Mouse (Mus musculus) heart, adult 18-20 months (tissue): Measurements from ENCODE around the gene Gid8. TPM values are rescaled to one million over a fixed set of nuclear protein-coding genes. Genes with fewer than 3 reads are reported as not detected.
"Not testable (repeated sequence)": the region's sequence is repeated elsewhere in the genome, so short reads cannot be mapped to it uniquely, and the experiment has no call there.

ENCODE experiments used
- DNase-seq, 2 experiments: peaks; one replicate each; pipeline ENCODE4 v3.0.0; 2021 to 2022; ENCODE audit warnings: mixed read lengths in 1 of 2
- total RNA-seq, 2 experiments: library from RNA; stranded (reverse); gene quantifications; 2 replicates each; pipeline ENCODE4 v1.2.3; 2021

Gid8 gene
- total RNA-seq, 2 experiments from 2014 or later: 55.8 to 59.5 TPM

GRCm38 (mm10) chr2:180710276-180711155 is 599 bp downstream of the Gid8 start:
- DNase-seq: no peak

- DNase-seq: no peak
Measured at GRCm38 (mm10) chr2:180711527-180711926, 1.6 kb downstream of the Gid8 start.

- no peak for DNase-seq
Measured at GRCm38 (mm10) chr2:180712037-180712689, 2.2 kb downstream of the Gid8 start.

- DNase-seq: not testable (repeated sequence)
Measured at GRCm38 (mm10) chr2:180722748-180723147, 12.8 kb downstream of the Gid8 start.

GRCm38 (mm10) chr2:180723865-180724264 is 13.9 kb downstream of the Gid8 start:
- DNase-seq: no peak

GRCm38 (mm10) chr2:180724585-180725413 is 14.9 kb downstream of the Gid8 start, which contains the start of gene Slc17a9:
Gene Slc17a9, plus strand, starts transcription at chr2:180725263.
- DNase-seq: peak; percentile 65 to 81

- no peak for DNase-seq
Measured at GRCm38 (mm10) chr2:180725414-180725778, 15.5 kb downstream of the Gid8 start.

GRCm38 (mm10) chr2:180725856-180726629 is 16.1 kb downstream of the Gid8 start:
- DNase-seq: no peak

- DNase-seq: peak; percentile 25 to 63
Measured at GRCm38 (mm10) chr2:180726658-180727442, 16.9 kb downstream of the Gid8 start.

- no peak for DNase-seq
Measured at GRCm38 (mm10) chr2:180727613-180728021, 17.7 kb downstream of the Gid8 start.

GRCm38 (mm10) chr2:180731036-180731435 is 21.1 kb downstream of the Gid8 start:
- DNase-seq: no peak

- no peak for DNase-seq
Measured at GRCm38 (mm10) chr2:180731984-180732383, 22.1 kb downstream of the Gid8 start.

GRCm38 (mm10) chr2:180735232-180735631 is 25.3 kb downstream of the Gid8 start:
- no peak for DNase-seq

GRCm38 (mm10) chr2:180737984-180738383 is 28.1 kb downstream of the Gid8 start:
- DNase-seq: no peak

GRCm38 (mm10) chr2:180740349-180740748 is 30.4 kb downstream of the Gid8 start:
- no peak for DNase-seq

- DNase-seq: no peak
Measured at GRCm38 (mm10) chr2:180741421-180741820, 31.5 kb downstream of the Gid8 start.

GRCm38 (mm10) chr2:180742820-180743219 is 32.9 kb downstream of the Gid8 start:
- no peak for DNase-seq

- no peak for DNase-seq
Measured at GRCm38 (mm10) chr2:180743321-180743720, 33.4 kb downstream of the Gid8 start.

- peak; percentile 82 to 93 for DNase-seq
Measured at GRCm38 (mm10) chr2:180745248-180745927, 35.5 kb downstream of the Gid8 start.

- no peak for DNase-seq
Measured at GRCm38 (mm10) chr2:180746569-180747192, 36.8 kb downstream of the Gid8 start.
